Mouse (Mus musculus) lung, postnatal 0 days (tissue): ENCODE measurements around the gene Metrn.

ENCODE experiments used
- CTCF ChIP-seq: IDR thresholded peaks from 2 replicates; pipeline ENCODE4 v1.5.1; 2016; ENCODE audit warnings: antibody characterized with exemption, mild to moderate bottlenecking
- EP300 ChIP-seq: IDR thresholded peaks from 2 replicates; pipeline ENCODE4 v1.6.1; 2016; ENCODE audit warnings: antibody characterized with exemption, mild to moderate bottlenecking, control low read depth

DNA sequence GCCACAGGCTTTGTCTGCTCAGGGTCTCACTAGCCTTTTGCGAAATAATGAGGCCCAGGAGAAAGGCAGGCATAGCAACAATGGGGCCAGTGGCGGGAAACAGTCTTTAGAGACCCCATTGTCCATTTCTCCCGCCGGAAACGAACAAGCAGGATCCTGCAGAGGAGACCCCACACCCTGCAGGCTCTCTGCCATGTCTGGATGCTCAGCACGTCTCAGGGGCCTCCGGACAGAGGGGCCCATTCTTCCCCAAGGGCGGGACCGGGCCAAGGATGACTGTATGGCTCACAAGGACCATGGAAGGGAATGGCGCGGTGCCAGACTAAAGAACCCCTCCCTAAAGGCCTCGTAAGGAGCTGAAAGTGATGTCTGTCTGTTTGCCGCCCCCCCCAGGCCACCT, 2.7 kb downstream of the Metrn start:
- no peak for TF ChIP-seq CTCF
- TF ChIP-seq EP300, result no peak
